Mouse (Mus musculus) stomach, embryonic 14.5 days (tissue): ENCODE measurements around the gene Slc41a1. TPM values are rescaled to one million over a fixed set of nuclear protein-coding genes. Genes with fewer than 3 reads are reported as not detected.
A peak's percentile ranks its signal among the peaks of the same experiment; 100 is the strongest.

Experiments
- ATAC-seq: fragments of 200-750 bp; cut with Nextera tagmentation; 2 replicates; pipeline ENCODE4 v1.8.0; 2017; ENCODE audit warnings: low read depth, moderate TSS enrichment; ENCODE audit not compliant: insufficient number of reproducible peaks, insufficient read depth, low FRiP score
- H3K27ac ChIP-seq: fragments of 300-500 bp; sonication (generic); 2 replicates; pipeline ENCODE4 v1.5.1; 2014; ENCODE audit warnings: mild to moderate bottlenecking, low read length, moderate library complexity, mixed read lengths
- H3K27me3 ChIP-seq: fragments of 300-500 bp; sonication (generic); 2 replicates; pipeline ENCODE4 v1.6.1; 2014; ENCODE audit warnings: low read length, control low read depth, mixed read lengths; ENCODE audit not compliant: control insufficient read depth, insufficient read depth
- H3K36me3 ChIP-seq: fragments of 300-500 bp; sonication (generic); 2 replicates; pipeline ENCODE4 v1.6.1; 2014; ENCODE audit warnings: mild to moderate bottlenecking, control low read depth, low read length, moderate library complexity, mixed read lengths; ENCODE audit not compliant: control insufficient read depth, insufficient read depth
- H3K4me1 ChIP-seq: fragments of 300-500 bp; sonication (generic); 2 replicates; pipeline ENCODE4 v1.6.1; 2014; ENCODE audit warnings: low read length, control low read depth, mixed read lengths; ENCODE audit not compliant: control insufficient read depth, insufficient read depth
- H3K4me2 ChIP-seq: fragments of 300-500 bp; sonication (generic); replicated peaks from 2 replicates; pipeline ENCODE4 v1.6.1; 2014; ENCODE audit warnings: low read depth, low read length, control low read depth
- H3K4me3 ChIP-seq: fragments of 300-500 bp; sonication (generic); 2 replicates; pipeline ENCODE4 v1.5.1; 2014; ENCODE audit warnings: low read depth, low read length, control low read depth
- H3K9ac ChIP-seq: fragments of 300-500 bp; sonication (generic); replicated peaks from 2 replicates; pipeline ENCODE4 v1.6.1; 2014; ENCODE audit warnings: low read depth, mild to moderate bottlenecking, control low read depth, low read length, moderate library complexity, mixed read lengths
- H3K9me3 ChIP-seq: fragments of 300-500 bp; sonication (generic); 2 replicates; pipeline ENCODE4 v1.6.1; 2016; ENCODE audit warnings: low read depth, low read length, control low read depth; ENCODE audit not compliant: control insufficient read depth
- WGBS: fragments of 180-500 bp; shearing (Covaris S2); extraction: QIAGEN DNeasy Blood & Tissue Kit; methylation state at CpG from one replicate; pipeline ENCODE4 v1.1.7; 2014; 5-methylcytosine and 5-hydroxymethylcytosine counted together
- polyA plus RNA-seq: library from polyadenylated mRNA; unstranded; fragments of >200 nt; fragmentation: Nextera tagmentation; extraction: Ambion mirVana; gene quantifications from 2 replicates; pipeline ENCODE4 v1.2.1, GENCODE M21; 2014

Gene Slc41a1
- polyA plus RNA-seq, 1 experiment from 2014 or later: 9.0 TPM

- Histone ChIP-seq H3K27ac (no peak overlapping the region), H3K4me3 (no peak overlapping the region), H3K27me3 (no peaks in the 10 kb centered on the region), H3K9me3 (no peaks in the 10 kb centered on the region), H3K4me1 (no peaks in the 10 kb centered on the region), H3K4me2 (no peak overlapping the region), H3K36me3 (no peaks in the 10 kb centered on the region), H3K9ac (no peak overlapping the region)
- WGBS: 84% methylated on average over 4 of the region's 4 CpGs
- no peak for ATAC-seq
These were observed 34.5 kb downstream of the Slc41a1 start for GRCm38 (mm10) chr1:131861811-131862210.

- Histone ChIP-seq H3K9ac (no peak overlapping the region), H3K27ac (no peak overlapping the region), H3K36me3 (no peaks in the 10 kb centered on the region), H3K9me3 (no peaks in the 10 kb centered on the region), H3K4me2 (no peak overlapping the region), H3K4me3 (no peak overlapping the region), H3K27me3 (no peaks in the 10 kb centered on the region), H3K4me1 (no peaks in the 10 kb centered on the region)
- 75% methylated on average over 5 of the region's 5 CpGs for WGBS
- ATAC-seq: no peak
These were observed 38.3 kb downstream of the Slc41a1 start for GRCm38 (mm10) chr1:131865596-131865995.

GRCm38 (mm10) chr1:131866304-131866999 lies 39.2 kb downstream of the Slc41a1 start:
- no peak overlapping the region for H3K9ac ChIP-seq
- ATAC-seq: no peak
- H3K36me3 ChIP-seq: no peaks in the 10 kb centered on the region
- H3K27ac ChIP-seq: no peak overlapping the region
- H3K4me1 ChIP-seq: no peaks in the 10 kb centered on the region
- no peak overlapping the region for H3K4me3 ChIP-seq
- H3K27me3 ChIP-seq: no peaks in the 10 kb centered on the region
- 76% methylated on average over 6 of the region's 6 CpGs for WGBS
- H3K9me3 ChIP-seq: no peaks in the 10 kb centered on the region
- H3K4me2 ChIP-seq: no peak overlapping the region

- H3K4me1 ChIP-seq: no peaks in the 10 kb centered on the region
- peak; percentile 93 for ATAC-seq
- no peaks in the 10 kb centered on the region for H3K9me3 ChIP-seq
- no peak within 1 kb of the TSS for H3K27ac ChIP-seq
- H3K9ac ChIP-seq: peak within 1 kb of the TSS; percentile 41
- no peaks in the 10 kb centered on the region for H3K36me3 ChIP-seq
- peak within 1 kb of the TSS; percentile 69 for H3K4me2 ChIP-seq
- H3K4me3 ChIP-seq: peak within 1 kb of the TSS; percentile 52
- WGBS: under 1% methylated on average over 46 of the region's 46 CpGs
- H3K27me3 ChIP-seq: no peaks in the 10 kb centered on the region
These were observed 40.0 kb downstream of the Slc41a1 start, which contains the start of gene Rab29 for GRCm38 (mm10) chr1:131867093-131867945. Gene Rab29, plus strand, starts transcription at chr1:131867224.

- H3K36me3 ChIP-seq: no peaks in the 10 kb centered on the region
- peak overlapping the region; percentile 34; the same call in 1 of the 2 replicates for H3K9ac ChIP-seq
- no peak overlapping the region for H3K27ac ChIP-seq
- ATAC-seq: no peak
- H3K4me1 ChIP-seq: no peaks in the 10 kb centered on the region
- H3K4me2 ChIP-seq: peak overlapping the region; percentile 69
- H3K4me3 ChIP-seq: peak overlapping the region; percentile 52
- no peaks in the 10 kb centered on the region for H3K27me3 ChIP-seq
- 19% methylated on average over 10 of the region's 10 CpGs for WGBS
- H3K9me3 ChIP-seq: no peaks in the 10 kb centered on the region
These were observed 40.6 kb downstream of the Slc41a1 start for GRCm38 (mm10) chr1:131867946-131868290.

GRCm38 (mm10) chr1:131869561-131869960 lies 42.3 kb downstream of the Slc41a1 start:
- Histone ChIP-seq H3K27me3 (no peaks in the 10 kb centered on the region), H3K36me3 (no peaks in the 10 kb centered on the region), H3K4me3 (no peak overlapping the region), H3K4me1 (no peaks in the 10 kb centered on the region), H3K9me3 (no peaks in the 10 kb centered on the region), H3K9ac (no peak overlapping the region), H3K27ac (no peak overlapping the region), H3K4me2 (no peak overlapping the region)
- 87% methylated on average over 2 of the region's 2 CpGs for WGBS
- no peak for ATAC-seq

- H3K4me3 ChIP-seq: no peak overlapping the region
- H3K9me3 ChIP-seq: no peaks in the 10 kb centered on the region
- 66% methylated on average over 1 of the region's 1 CpGs for WGBS
- H3K4me2 ChIP-seq: no peak overlapping the region
- no peak overlapping the region for H3K9ac ChIP-seq
- H3K27ac ChIP-seq: no peak overlapping the region
- H3K4me1 ChIP-seq: no peaks in the 10 kb centered on the region
- ATAC-seq: no peak
- H3K36me3 ChIP-seq: no peaks in the 10 kb centered on the region
- no peaks in the 10 kb centered on the region for H3K27me3 ChIP-seq
These were observed 45.6 kb downstream of the Slc41a1 start for GRCm38 (mm10) chr1:131872856-131873255.

- Histone ChIP-seq H3K9ac (no peak overlapping the region), H3K27me3 (no peaks in the 10 kb centered on the region), H3K4me1 (no peaks in the 10 kb centered on the region), H3K4me2 (no peak overlapping the region), H3K9me3 (no peaks in the 10 kb centered on the region), H3K27ac (no peak overlapping the region), H3K36me3 (no peaks in the 10 kb centered on the region), H3K4me3 (no peak overlapping the region)
- ATAC-seq: no peak
- WGBS: 67% methylated on average over 2 of the region's 2 CpGs
These were observed 52.5 kb downstream of the Slc41a1 start for GRCm38 (mm10) chr1:131879816-131880215.
